Mouse (Mus musculus): ENCODE measurements at regions not wholly inside any gene's neighbourhood (a gene's known extent, or its start where the extent isn't known, plus 50 kb on each side); places are given as distances from the start of the nearest gene placed in this dataset.

DNA sequence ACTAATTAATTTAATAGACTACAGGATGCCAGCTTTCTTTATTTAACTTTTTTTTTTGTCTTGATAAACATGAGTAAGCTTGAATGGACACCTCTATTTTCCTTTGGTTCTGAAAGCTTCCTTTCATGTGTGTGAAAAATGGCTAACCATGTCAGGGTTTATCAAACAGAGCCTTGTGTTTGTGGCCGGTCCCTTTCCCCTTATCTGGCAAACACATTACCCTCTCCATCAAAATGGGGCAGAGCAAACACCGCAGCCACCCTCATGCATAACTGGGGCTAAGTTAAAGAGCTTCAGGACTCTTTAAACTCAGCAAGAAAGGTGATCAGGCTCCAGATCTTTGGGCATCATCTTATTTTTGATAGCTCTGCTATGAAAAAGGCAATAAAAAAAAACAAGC, 92.2 kb downstream of the Nr2f2 start:
- TF ChIP-seq POLR2A (IDR thresholded peaks at IDR 0.05; ENCODE audit: low read depth, low read length) (no peak), CTCF (IDR thresholded peaks at IDR 0.05; ENCODE audit: borderline replicate concordance, insufficient read depth, low read length) (no peak)

All from embryonic fibroblast, embryonic 13.5 days (primary cell).